Mouse (Mus musculus): Measurements from ENCODE around the gene Fam98a.

DNA sequence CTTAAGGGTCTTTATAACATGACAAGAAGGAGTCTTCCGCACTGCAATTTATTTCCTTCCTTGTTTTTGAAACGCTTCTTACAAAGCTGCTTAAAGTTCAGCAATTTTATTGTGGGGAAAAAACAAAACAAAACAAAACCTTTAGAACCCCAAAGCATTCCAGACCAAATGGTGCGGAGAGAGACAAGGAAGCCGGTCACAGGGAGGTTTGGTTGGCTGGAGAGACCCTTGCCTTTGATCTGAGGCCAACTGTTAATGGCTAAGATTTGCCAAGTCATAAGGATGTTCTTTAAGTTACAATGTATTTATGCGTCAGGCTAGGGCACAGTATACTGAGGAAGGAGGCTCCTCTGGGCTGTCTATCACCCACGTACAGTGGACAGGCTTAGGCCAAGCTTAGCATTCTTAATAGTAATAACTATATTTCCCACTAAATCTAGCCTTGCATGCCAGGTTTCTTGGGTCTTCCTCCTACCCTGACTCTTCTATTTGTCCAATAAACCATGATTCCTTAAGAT, 19.2 kb downstream of the Fam98a start:
- TF ChIP-seq POLR2A (IDR thresholded peaks at IDR 0.05; ENCODE audit: borderline replicate concordance, control insufficient read depth, low read depth, low read length) (no peak), CTCF (IDR thresholded peaks at IDR 0.05; ENCODE audit: control insufficient read depth, insufficient read depth, low read length) (no peak)
